Mouse (Mus musculus) forebrain, embryonic 12.5 days (tissue): Measurements from ENCODE around the gene Myo1h. TPM values are rescaled to one million over a fixed set of nuclear protein-coding genes. Genes with fewer than 3 reads are reported as not detected.

Source experiments
- ATAC-seq: fragments of 200-750 bp; cut with Nextera tagmentation; 2 replicates; pipeline ENCODE4 v1.8.0; 2017; ENCODE audit warnings: moderate TSS enrichment; ENCODE audit not compliant: low FRiP score
- H3K27ac ChIP-seq: fragments of 300-500 bp; sonication (generic); 2 replicates; pipeline ENCODE4 v1.5.1; 2016; ENCODE audit warnings: mild to moderate bottlenecking
- H3K27me3 ChIP-seq: fragments of 300-500 bp; sonication (generic); 2 replicates; pipeline ENCODE4 v1.6.1; 2016; ENCODE audit warnings: mild to moderate bottlenecking
- H3K36me3 ChIP-seq: fragments of 300-500 bp; sonication (generic); replicated peaks from 2 replicates; pipeline ENCODE4 v1.6.1; 2016; ENCODE audit warnings: mild to moderate bottlenecking
- H3K4me1 ChIP-seq: fragments of 300-500 bp; sonication (generic); 2 replicates; pipeline ENCODE4 v1.6.1; 2016
- H3K4me2 ChIP-seq: fragments of 300-500 bp; sonication (generic); 2 replicates; pipeline ENCODE4 v1.6.1; 2016; ENCODE audit warnings: mild to moderate bottlenecking, moderate library complexity
- H3K4me3 ChIP-seq: fragments of 300-500 bp; sonication (generic); replicated peaks from 2 replicates; pipeline ENCODE4 v1.5.1; 2016; ENCODE audit warnings: mild to moderate bottlenecking
- H3K9ac ChIP-seq: fragments of 300-500 bp; sonication (generic); 2 replicates; pipeline ENCODE4 v1.6.1; 2016; ENCODE audit warnings: mild to moderate bottlenecking
- H3K9me3 ChIP-seq: fragments of 300-500 bp; sonication (generic); 2 replicates; pipeline ENCODE4 v1.6.1; 2016
- WGBS: fragments of 180-500 bp; shearing (Covaris S2); methylation state at CpG from one replicate; pipeline ENCODE4 v1.1.7; 2016; 5-methylcytosine and 5-hydroxymethylcytosine counted together
- polyA plus RNA-seq: library from polyadenylated mRNA; unstranded; fragments of >200 nt; fragmentation: Nextera tagmentation; extraction: Ambion mirVana; gene quantifications from 2 replicates; pipeline ENCODE4 v1.2.1, GENCODE M21; 2016

Myo1h gene
- polyA plus RNA-seq, 1 experiment from 2014 or later, result 1.0 TPM

- peaks cover 19% of the 10 kb centered on the region for H3K4me1 ChIP-seq
These were observed 81.4 kb downstream of the Myo1h start for GRCm38 (mm10) chr5:114370371-114370776.

DNA sequence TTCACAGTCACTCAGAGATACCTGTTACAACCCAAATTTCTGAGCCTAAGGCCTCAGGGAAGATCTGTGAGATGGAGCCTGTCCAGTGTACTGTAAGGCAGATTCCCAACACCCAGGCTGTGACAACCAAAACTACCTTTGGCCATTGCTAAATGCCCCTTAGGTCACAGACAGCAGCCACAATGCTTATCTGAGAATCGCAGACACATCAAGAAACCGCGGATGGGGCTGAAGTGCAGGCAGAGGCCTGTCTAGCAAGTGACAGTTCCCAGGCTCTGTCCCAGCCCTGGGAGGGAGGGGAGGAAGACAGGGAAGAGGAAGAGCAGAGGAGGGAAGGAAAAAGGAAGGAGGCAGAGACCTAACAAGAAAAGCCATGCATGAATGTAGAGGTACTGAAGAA is 82.4 kb downstream of the Myo1h start:
- ATAC-seq, result no peak
- 93% methylated on average over 3 of the region's 3 CpGs for WGBS
- H3K36me3 ChIP-seq, result peaks cover 96% of the 10 kb centered on the region

More at GRCm38 (mm10) chr5:114370371-114370776, 81.4 kb downstream of the Myo1h start:
- ATAC-seq, result no peak
- Histone ChIP-seq H3K4me3 (no peak overlapping the region), H3K9me3 (no peaks in the 10 kb centered on the region), H3K36me3 (peaks cover 100% of the 10 kb centered on the region), H3K27me3 (no peaks in the 10 kb centered on the region), H3K4me2 (no peak overlapping the region), H3K27ac (peak overlapping the region; percentile 50; the same call in 1 of the 2 replicates), H3K9ac (no peak overlapping the region)
- 82% methylated on average over 9 of the region's 9 CpGs for WGBS

GRCm38 (mm10) chr5:114371731-114372473 is 82.9 kb downstream of the Myo1h start:
- WGBS, result 77% methylated on average over 25 of the region's 25 CpGs
- H3K27ac ChIP-seq, result no peak overlapping the region
- peaks cover 94% of the 10 kb centered on the region for H3K36me3 ChIP-seq
- no peak overlapping the region for H3K4me2 ChIP-seq
- no peak overlapping the region for H3K4me3 ChIP-seq
- ATAC-seq, result no peak
- no peak overlapping the region for H3K9ac ChIP-seq
- H3K27me3 ChIP-seq, result no peaks in the 10 kb centered on the region
- H3K4me1 ChIP-seq, result peaks cover 19% of the 10 kb centered on the region
- H3K9me3 ChIP-seq, result no peaks in the 10 kb centered on the region

More for the DNA sequence above, 82.4 kb downstream of the Myo1h start:
- H3K27me3 ChIP-seq, result no peaks in the 10 kb centered on the region
- no peak overlapping the region for H3K4me2 ChIP-seq
- peaks cover 19% of the 10 kb centered on the region for H3K4me1 ChIP-seq
- no peak overlapping the region for H3K9ac ChIP-seq
- no peak overlapping the region for H3K4me3 ChIP-seq
- H3K27ac ChIP-seq, result no peak overlapping the region
- no peaks in the 10 kb centered on the region for H3K9me3 ChIP-seq

GRCm38 (mm10) chr5:114372565-114372964 is 83.6 kb downstream of the Myo1h start:
- Histone ChIP-seq H3K9ac (no peak overlapping the region), H3K36me3 (peaks cover 87% of the 10 kb centered on the region), H3K9me3 (no peaks in the 10 kb centered on the region), H3K27ac (no peak overlapping the region), H3K4me1 (peaks cover 24% of the 10 kb centered on the region), H3K4me2 (no peak overlapping the region), H3K27me3 (no peaks in the 10 kb centered on the region), H3K4me3 (no peak overlapping the region)
- ATAC-seq, result no peak
- 33% methylated on average over 11 of the region's 11 CpGs for WGBS

GRCm38 (mm10) chr5:114373174-114373573 is 84.2 kb downstream of the Myo1h start:
- Histone ChIP-seq H3K27ac (no peak overlapping the region), H3K9ac (no peak overlapping the region), H3K9me3 (no peaks in the 10 kb centered on the region), H3K4me2 (no peak overlapping the region), H3K4me1 (peaks cover 30% of the 10 kb centered on the region), H3K27me3 (no peaks in the 10 kb centered on the region), H3K36me3 (peaks cover 81% of the 10 kb centered on the region), H3K4me3 (no peak overlapping the region)
- 68% methylated on average over 11 of the region's 11 CpGs for WGBS
- no peak for ATAC-seq

- H3K9me3 ChIP-seq, result no peaks in the 10 kb centered on the region
- no peak overlapping the region for H3K9ac ChIP-seq
- no peaks in the 10 kb centered on the region for H3K27me3 ChIP-seq
- no peak overlapping the region for H3K4me2 ChIP-seq
- 90% methylated on average over 9 of the region's 9 CpGs for WGBS
- peaks cover 77% of the 10 kb centered on the region for H3K36me3 ChIP-seq
- H3K4me1 ChIP-seq, result peaks cover 33% of the 10 kb centered on the region
- H3K27ac ChIP-seq, result no peak overlapping the region
- H3K4me3 ChIP-seq, result no peak overlapping the region
- no peak for ATAC-seq
These were observed 84.6 kb downstream of the Myo1h start for GRCm38 (mm10) chr5:114373581-114373980.

GRCm38 (mm10) chr5:114374409-114375213 is 85.6 kb downstream of the Myo1h start:
- H3K4me3 ChIP-seq, result no peak overlapping the region
- H3K27me3 ChIP-seq, result no peaks in the 10 kb centered on the region
- no peak overlapping the region for H3K4me2 ChIP-seq
- H3K36me3 ChIP-seq, result peaks cover 67% of the 10 kb centered on the region
- no peak overlapping the region for H3K9ac ChIP-seq
- whole genome bisulfite sequencing, result 93% methylated on average over 23 of the region's 23 CpGs
- no peaks in the 10 kb centered on the region for H3K9me3 ChIP-seq
- H3K27ac ChIP-seq, result no peak overlapping the region
- no peak for ATAC-seq
- H3K4me1 ChIP-seq, result peaks cover 43% of the 10 kb centered on the region

DNA sequence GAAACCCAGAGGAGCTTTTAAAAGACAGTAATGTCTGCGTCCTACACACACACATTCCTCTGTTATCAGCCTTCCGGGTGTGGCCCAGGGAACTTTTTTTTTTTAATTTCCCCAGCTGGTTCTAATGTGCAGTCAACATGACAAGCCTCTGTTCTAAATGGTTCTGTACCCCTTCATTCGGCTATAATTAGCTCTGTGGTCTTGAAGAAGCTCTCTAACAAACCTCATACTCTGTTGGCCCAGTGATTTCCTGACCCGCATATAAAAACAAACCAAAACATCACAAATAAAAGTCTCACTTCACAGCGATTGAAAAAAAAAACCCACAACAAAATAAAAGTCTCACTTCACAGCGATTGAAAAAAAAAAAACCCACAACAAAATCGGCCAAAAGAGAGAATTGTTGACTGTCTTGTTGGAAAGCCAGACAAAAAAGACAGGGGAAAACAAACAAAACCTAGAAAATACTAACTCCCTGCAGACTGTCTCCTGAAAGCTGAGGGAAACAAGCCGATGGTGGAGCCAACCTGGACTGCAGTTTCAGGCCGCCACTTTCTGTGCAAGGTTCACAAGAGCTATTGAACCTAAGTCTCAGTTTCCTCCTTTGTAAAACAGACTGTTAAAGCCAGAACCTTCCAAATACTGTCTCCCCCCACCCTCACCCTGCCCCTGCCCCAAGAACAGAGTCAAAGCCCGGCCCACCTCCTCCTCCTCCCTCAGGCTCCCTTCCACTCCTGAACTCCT is 89.4 kb downstream of the Myo1h start:
- 77% methylated on average over 10 of the region's 10 CpGs for WGBS
- H3K4me3 ChIP-seq, result peak overlapping the region; percentile 80
- peaks cover 35% of the 10 kb centered on the region for H3K36me3 ChIP-seq
- no peak overlapping the region for H3K27ac ChIP-seq
- no peaks in the 10 kb centered on the region for H3K27me3 ChIP-seq
- peak overlapping the region; percentile 91; the same call in 1 of the 2 replicates for H3K9ac ChIP-seq
- H3K9me3 ChIP-seq, result no peaks in the 10 kb centered on the region
- peak overlapping the region; percentile 87 for H3K4me2 ChIP-seq
- ATAC-seq, result no peak
- H3K4me1 ChIP-seq, result peaks cover 43% of the 10 kb centered on the region

DNA sequence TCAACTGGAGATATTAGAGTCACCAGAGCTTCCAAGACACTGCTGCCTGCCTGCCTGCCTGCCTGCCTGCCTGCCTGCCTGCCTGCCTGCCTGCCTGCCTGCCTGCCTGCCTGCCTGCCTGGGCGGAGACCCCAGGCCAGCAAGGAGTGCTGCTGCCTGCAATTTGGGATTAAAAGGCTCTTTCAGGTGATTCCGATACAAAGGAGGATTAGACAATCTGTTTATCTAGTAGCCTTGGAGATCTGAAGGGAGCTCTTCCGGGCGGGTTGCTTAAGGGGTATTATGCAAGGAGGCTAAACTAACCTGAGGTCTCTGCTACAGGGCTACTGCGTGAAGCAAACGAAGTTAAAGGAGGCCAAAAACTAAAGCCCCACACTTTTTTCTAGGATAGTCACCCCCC is 90.0 kb downstream of the Myo1h start:
- Histone ChIP-seq H3K27me3 (no peaks in the 10 kb centered on the region), H3K36me3 (peaks cover 30% of the 10 kb centered on the region), H3K9ac (peak overlapping the region; percentile 91), H3K4me2 (peak overlapping the region; percentile 87), H3K27ac (0 out of 2 replicates have a peak overlapping the region, but pooled peaks have one; percentile 37), H3K4me3 (peak overlapping the region; percentile 80), H3K4me1 (peaks cover 42% of the 10 kb centered on the region), H3K9me3 (no peaks in the 10 kb centered on the region)
- 31% methylated on average over 6 of the region's 6 CpGs for WGBS
- ATAC-seq, result no peak

DNA sequence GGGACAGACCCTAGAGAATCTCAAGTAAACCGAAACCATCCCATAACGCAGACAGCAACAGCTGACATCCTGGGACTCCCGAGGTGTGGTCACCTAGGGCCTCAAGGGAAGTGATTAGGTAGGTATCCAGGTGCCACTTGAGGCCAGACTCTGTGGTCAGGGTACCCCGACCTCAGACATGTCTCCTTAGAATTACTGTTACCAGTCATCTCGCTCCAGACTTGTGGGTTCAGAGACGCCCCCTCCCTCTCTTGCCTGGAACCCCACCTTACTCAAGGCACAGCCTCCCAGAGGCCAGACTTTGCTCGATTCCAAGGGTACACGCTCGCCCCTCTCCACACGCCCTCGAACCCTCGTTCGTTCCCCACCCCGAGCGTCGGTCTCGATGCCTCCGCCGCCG is 90.8 kb downstream of the Myo1h start:
- ATAC-seq, result peak; percentile 46
- WGBS, result 3% methylated on average over 20 of the region's 20 CpGs

GRCm38 (mm10) chr5:114380209-114381012 is 91.4 kb downstream of the Myo1h start, which contains the start of the genes Kctd10 and Ube3b:
TSS of gene Kctd10 (minus strand) at chr5:114380508.
TSS of gene Ube3b (plus strand) at chr5:114380607.
- H3K4me1 ChIP-seq, result peaks cover 42% of the 10 kb centered on the region
- under 1% methylated on average over 73 of the region's 74 CpGs for WGBS

More for the DNA sequence above, 90.8 kb downstream of the Myo1h start:
- peaks cover 28% of the 10 kb centered on the region for H3K36me3 ChIP-seq
- peaks cover 42% of the 10 kb centered on the region for H3K4me1 ChIP-seq
- peak overlapping the region; percentile 80 for H3K4me3 ChIP-seq
- H3K4me2 ChIP-seq, result peak overlapping the region; percentile 87
- peak overlapping the region; percentile 91 for H3K9ac ChIP-seq
- peak overlapping the region; percentile 85 for H3K27ac ChIP-seq
- H3K27me3 ChIP-seq, result no peaks in the 10 kb centered on the region
- no peaks in the 10 kb centered on the region for H3K9me3 ChIP-seq

More at GRCm38 (mm10) chr5:114380209-114381012, 91.4 kb downstream of the Myo1h start, which contains the start of the genes Kctd10 and Ube3b:
- ATAC-seq, result peak; percentile 96
- Histone ChIP-seq H3K36me3 (peaks cover 28% of the 10 kb centered on the region), H3K27ac (peak within 1 kb of the TSS; percentile 85), H3K9ac (peak within 1 kb of the TSS; percentile 91), H3K9me3 (no peaks in the 10 kb centered on the region), H3K4me3 (peak within 1 kb of the TSS; percentile 80), H3K4me2 (peak within 1 kb of the TSS; percentile 87), H3K27me3 (no peaks in the 10 kb centered on the region)
